Mouse (Mus musculus) ES-Bruce4 (cell line): ENCODE measurements around the gene Gcsh.

Source experiments
- CTCF ChIP-seq: IDR thresholded peaks from one replicate; pipeline ENCODE4 v1.8.1; 2011; ENCODE audit warnings: low read depth, low read length
- EP300 ChIP-seq: IDR thresholded peaks from 2 replicates; pipeline ENCODE4 v1.6.1; 2011; ENCODE audit warnings: low read depth, low read length; ENCODE audit not compliant: insufficient read depth

- TF ChIP-seq EP300 (no peak), CTCF (peak; percentile 8)
These were observed 13.2 kb downstream of the Gcsh start for GRCm38 (mm10) chr8:116980117-116980516.
